Mouse (Mus musculus) stomach, postnatal 0 days (tissue): ENCODE data around the gene Foxl2.

Source experiments
- CTCF ChIP-seq: IDR thresholded peaks from 2 replicates; pipeline ENCODE4 v1.5.1; 2016; ENCODE audit warnings: antibody characterized with exemption, low read depth, mild to moderate bottlenecking, moderate library complexity
- EP300 ChIP-seq: optimal IDR thresholded peaks from 2 replicates; pipeline ENCODE3; 2016; ENCODE audit warnings: antibody characterized with exemption

GRCm38 (mm10) chr9:98986476-98987096 is 31.5 kb downstream of the Foxl2 start:
- TF ChIP-seq CTCF (no peak), EP300 (no peak)
